Mouse (Mus musculus) liver, embryonic 14.5 days (tissue): ENCODE measurements around the gene Hist1h4c. TPM values are rescaled to one million over a fixed set of nuclear protein-coding genes. Genes with fewer than 3 reads are reported as not detected.

Source experiments
- ATAC-seq: fragments of 200-750 bp; cut with Nextera tagmentation; 2 replicates; pipeline ENCODE4 v1.8.0; 2017; ENCODE audit warnings: moderate number of reproducible peaks, mild to moderate bottlenecking, moderate library complexity; ENCODE audit not compliant: insufficient read depth
- DNase-seq, 3 experiments: peaks; one replicate each; pipeline ENCODE4 v3.0.0-alpha.2; 2012 to 2013; ENCODE audit warnings: low read depth in 3 of 3, low spot score in 3 of 3
- H3K27ac ChIP-seq: fragments of 300-500 bp; sonication (generic); 2 replicates; pipeline ENCODE4 v1.5.1; 2014; ENCODE audit warnings: moderate library complexity, mild to moderate bottlenecking, control low read depth, inconsistent platforms
- H3K27me3 ChIP-seq: fragments of 300-500 bp; sonication (generic); 2 replicates; pipeline ENCODE4 v1.6.1; 2014; ENCODE audit warnings: mild to moderate bottlenecking, low read length, moderate library complexity; ENCODE audit not compliant: control insufficient read depth, insufficient read depth
- H3K36me3 ChIP-seq: fragments of 300-500 bp; sonication (generic); replicated peaks from 2 replicates; pipeline ENCODE4 v1.6.1; 2014; ENCODE audit warnings: low read depth; ENCODE audit not compliant: control insufficient read depth, insufficient read depth
- H3K4me1 ChIP-seq, 2 experiments: fragments of 200-500 bp in 1 of 2; fragments of 300-500 bp in 1 of 2; sonication (generic) in 1 of 2; replicated peaks; 2 replicates each; pipeline ENCODE4 v1.6.1; 2012 to 2014; ENCODE audit warnings: antibody characterized with exemption in 1 of 2, inconsistent platforms in 1 of 2, low read length in 1 of 2; ENCODE audit not compliant: control insufficient read depth in 2 of 2, insufficient read depth in 2 of 2
- H3K4me2 ChIP-seq: fragments of 300-500 bp; sonication (generic); 2 replicates; pipeline ENCODE4 v1.6.1; 2014; ENCODE audit warnings: low read depth, mild to moderate bottlenecking, control low read depth, moderate library complexity
- H3K4me3 ChIP-seq, 2 experiments: fragments of 200-500 bp in 1 of 2; fragments of 300-500 bp in 1 of 2; sonication (generic) in 1 of 2; 2 replicates each; pipeline ENCODE4 v1.5.1; 2012 to 2014; ENCODE audit warnings: low read depth in 2 of 2, low read length in 2 of 2, mild to moderate bottlenecking in 2 of 2, control low read depth in 1 of 2, inconsistent platforms in 1 of 2, moderate library complexity in 1 of 2; ENCODE audit not compliant: insufficient read depth in 1 of 2
- H3K9ac ChIP-seq: fragments of 300-500 bp; sonication (generic); replicated peaks from 2 replicates; pipeline ENCODE4 v1.6.1; 2014; ENCODE audit warnings: mild to moderate bottlenecking, control low read depth, moderate library complexity
- H3K9me3 ChIP-seq: fragments of 300-500 bp; sonication (generic); 2 replicates; pipeline ENCODE4 v1.6.1; 2016; ENCODE audit warnings: low read length, mixed read lengths; ENCODE audit not compliant: control insufficient read depth
- CTCF ChIP-seq: IDR thresholded peaks from 2 replicates; pipeline ENCODE4 v1.5.1; 2016; ENCODE audit warnings: antibody characterized with exemption, low read depth, control low read depth
- EP300 ChIP-seq: IDR thresholded peaks from 2 replicates; pipeline ENCODE4 v1.6.1; 2016; ENCODE audit warnings: antibody characterized with exemption, low read depth
- WGBS: fragments of 180-500 bp; shearing (Covaris S2); extraction: QIAGEN DNeasy Blood & Tissue Kit; methylation state at CpG from one replicate; pipeline ENCODE4 v1.1.7; 2014; ENCODE audit not compliant: insufficient replicate concordance; 5-methylcytosine and 5-hydroxymethylcytosine counted together
- polyA plus RNA-seq, 2 experiments: library from polyadenylated mRNA; depleted of rRNA in 1 of 2; stranded (reverse) in 1 of 2; unstranded in 1 of 2; fragments of >200 nt; fragmentation: Nextera tagmentation in 1 of 2; extraction: Ambion mirVana in 1 of 2; gene quantifications; 2 replicates each; pipeline versions ENCODE4 v1.2.1 to v1.2.3; 2012 to 2014

Hist1h4c gene
- polyA plus RNA-seq, 2 experiments = 6.2 to 10.1 TPM

DNA sequence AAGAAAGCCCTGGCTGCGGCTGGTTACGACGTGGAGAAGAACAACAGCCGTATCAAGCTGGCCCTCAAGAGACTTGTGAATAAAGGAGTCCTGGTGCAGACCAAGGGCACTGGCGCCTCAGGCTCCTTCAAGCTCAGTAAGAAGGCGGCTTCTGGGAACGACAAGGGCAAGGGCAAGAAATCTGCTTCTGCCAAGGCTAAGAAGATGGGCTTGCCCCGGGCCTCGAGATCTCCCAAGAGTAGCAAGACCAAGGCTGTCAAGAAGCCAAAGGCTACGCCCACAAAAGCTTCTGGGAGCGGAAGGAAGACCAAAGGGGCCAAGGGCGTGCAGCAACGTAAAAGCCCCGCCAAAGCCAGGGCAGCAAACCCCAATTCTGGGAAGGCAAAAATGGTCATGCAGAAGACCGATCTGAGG is 2.2 kb downstream of the Hist1h4c start:
- peak overlapping the region; percentile 27 to 38 for H3K4me3 ChIP-seq
- WGBS = 29% methylated on average over 15 of the region's 15 CpGs
- peaks cover 25 to 26% of the 10 kb centered on the region in 2 experiments for H3K4me1 ChIP-seq
- H3K4me2 ChIP-seq = peak overlapping the region; percentile 69
- ATAC-seq = no peak
- no peaks in the 10 kb centered on the region for H3K36me3 ChIP-seq
- TF ChIP-seq EP300 = no peak
- no peak for TF ChIP-seq CTCF
- no peak for DNase-seq
- peak overlapping the region; percentile 100 for H3K27ac ChIP-seq
- peak overlapping the region; percentile 94 for H3K9ac ChIP-seq
- no peaks in the 10 kb centered on the region for H3K9me3 ChIP-seq
- no peaks in the 10 kb centered on the region for H3K27me3 ChIP-seq

GRCm38 (mm10) chr13:23695514-23695913 is 2.7 kb downstream of the Hist1h4c start, which contains the start of gene Hist1h1t:
Gene Hist1h1t, plus strand, starts transcription at chr13:23695814.
- Histone ChIP-seq H3K27ac (peak within 1 kb of the TSS; percentile 100), H3K36me3 (no peaks in the 10 kb centered on the region), H3K4me3 (peak within 1 kb of the TSS; percentile 27 to 38), H3K27me3 (no peaks in the 10 kb centered on the region), H3K9me3 (no peaks in the 10 kb centered on the region), H3K9ac (peak within 1 kb of the TSS; percentile 94), H3K4me1 (peaks cover 21% of the 10 kb centered on the region in 2 experiments), H3K4me2 (peak within 1 kb of the TSS; percentile 69)
- TF ChIP-seq CTCF (no peak), EP300 (no peak)
- ATAC-seq = no peak
- DNase-seq = no peak
- WGBS = 46% methylated on average over 13 of the region's 13 CpGs

DNA sequence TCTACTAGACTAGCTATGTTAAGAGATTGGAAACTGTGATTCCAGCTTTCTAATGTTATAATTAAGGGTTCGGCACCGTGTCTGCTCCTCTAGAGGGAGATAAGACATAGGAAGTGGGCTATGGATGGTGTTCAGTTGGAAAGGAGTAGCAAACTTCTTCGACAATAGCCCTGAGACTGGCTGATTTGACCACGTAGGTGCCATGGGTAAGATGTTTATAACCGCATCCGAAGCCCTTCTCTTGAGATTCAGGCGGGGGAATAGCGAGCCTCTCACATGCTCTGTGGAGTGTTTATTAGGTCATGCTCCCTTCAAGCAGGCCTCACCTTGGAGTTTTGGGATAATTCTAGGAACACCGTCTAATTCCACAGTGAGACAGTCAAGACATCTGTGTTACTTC is 3.3 kb downstream of the Hist1h4c start:
- TF ChIP-seq EP300 (no peak), CTCF (no peak)
- Histone ChIP-seq H3K9ac (no peak overlapping the region), H3K4me1 (peaks cover 21% of the 10 kb centered on the region in 2 experiments), H3K27ac (no peak overlapping the region), H3K36me3 (no peaks in the 10 kb centered on the region), H3K27me3 (no peaks in the 10 kb centered on the region), H3K4me3 (no peak overlapping the region), H3K4me2 (no peak overlapping the region; the same call in 1 of the 2 replicates), H3K9me3 (no peaks in the 10 kb centered on the region)
- WGBS = 76% methylated on average over 9 of the region's 9 CpGs
- DNase-seq (no peak), ATAC-seq (no peak)

DNA sequence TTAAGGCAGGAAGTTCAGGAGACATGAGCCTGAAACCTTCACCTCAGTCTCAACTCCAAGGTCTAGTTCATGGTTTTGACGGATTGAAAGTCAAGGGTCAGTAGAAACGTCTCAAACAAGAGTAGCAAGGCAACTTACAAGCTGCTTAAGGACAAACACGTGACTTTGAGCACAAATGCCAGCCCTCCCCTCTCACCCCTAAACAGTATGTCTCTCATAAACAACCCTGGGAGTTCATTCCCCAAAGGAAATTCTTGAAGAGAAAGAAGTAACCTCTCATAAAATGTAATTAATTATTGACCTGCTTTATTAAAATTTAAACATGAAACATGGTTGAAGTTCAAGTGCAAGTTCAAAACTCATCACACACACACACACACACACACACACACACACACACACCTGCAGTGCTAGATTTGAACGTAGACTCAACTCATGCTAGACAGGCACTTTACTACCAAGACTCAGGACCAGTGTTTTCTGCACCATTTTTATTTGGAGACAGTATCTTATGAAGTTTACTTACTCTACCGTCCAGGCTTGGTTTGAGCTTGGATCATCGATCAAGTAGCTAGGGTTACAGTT is 4.3 kb downstream of the Hist1h4c start:
- ATAC-seq = no peak

GRCm38 (mm10) chr13:23689459-23689858 is 8.8 kb downstream of the Hist1h4c start:
- Histone ChIP-seq H3K4me1 (peaks cover 7 to 19% of the 10 kb centered on the region in 2 experiments), H3K36me3 (no peaks in the 10 kb centered on the region), H3K4me3 (no peak overlapping the region), H3K9me3 (no peaks in the 10 kb centered on the region), H3K27me3 (no peaks in the 10 kb centered on the region), H3K4me2 (no peak overlapping the region), H3K9ac (no peak overlapping the region), H3K27ac (no peak overlapping the region)
- peak; percentile 53 for TF ChIP-seq EP300
- no peak for TF ChIP-seq CTCF
- ATAC-seq = no peak
- WGBS = 12% methylated on average over 2 of the region's 2 CpGs
- DNase-seq = no peak

More for the DNA sequence above, 4.3 kb downstream of the Hist1h4c start:
- Histone ChIP-seq H3K4me2 (no peak overlapping the region), H3K27ac (no peak overlapping the region), H3K27me3 (no peaks in the 10 kb centered on the region), H3K4me3 (no peak overlapping the region), H3K4me1 (peaks cover 23 to 24% of the 10 kb centered on the region in 2 experiments), H3K9me3 (no peaks in the 10 kb centered on the region), H3K9ac (no peak overlapping the region), H3K36me3 (no peaks in the 10 kb centered on the region)
- no peak for TF ChIP-seq CTCF
- no peak for TF ChIP-seq EP300
- DNase-seq = no peak
- WGBS = 73% methylated on average over 6 of the region's 6 CpGs
